Mouse (Mus musculus) lung, postnatal 4 days (tissue): ENCODE results near the gene Sqor.
A peak's percentile ranks its signal among the peaks of the same experiment; 100 is the strongest.

Experiments
- DNase-seq, 2 experiments: peaks; one replicate each; pipeline ENCODE4 v3.0.0; 2021

The Sqor gene

DNA sequence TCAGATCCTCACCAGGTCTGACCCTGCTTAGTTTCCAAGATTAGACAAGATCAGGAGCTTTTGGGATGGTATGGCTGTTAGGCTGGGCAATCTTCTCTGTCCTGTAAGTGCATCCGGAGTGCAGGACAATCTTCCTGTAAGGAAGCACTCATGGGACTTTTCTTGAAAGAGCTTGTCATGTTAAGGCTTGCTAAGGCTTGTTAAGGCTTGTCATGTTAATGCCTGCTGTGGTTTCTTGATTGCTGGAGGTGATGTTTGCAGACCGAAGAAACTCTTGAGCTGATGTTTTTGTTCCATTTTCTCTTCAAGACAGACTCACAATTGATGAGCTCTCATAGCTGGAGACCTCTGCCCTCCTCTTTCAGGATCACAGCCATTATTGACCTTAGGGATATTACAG lies 21.1 kb downstream of the Sqor start:
- DNase-seq: no peak

DNA sequence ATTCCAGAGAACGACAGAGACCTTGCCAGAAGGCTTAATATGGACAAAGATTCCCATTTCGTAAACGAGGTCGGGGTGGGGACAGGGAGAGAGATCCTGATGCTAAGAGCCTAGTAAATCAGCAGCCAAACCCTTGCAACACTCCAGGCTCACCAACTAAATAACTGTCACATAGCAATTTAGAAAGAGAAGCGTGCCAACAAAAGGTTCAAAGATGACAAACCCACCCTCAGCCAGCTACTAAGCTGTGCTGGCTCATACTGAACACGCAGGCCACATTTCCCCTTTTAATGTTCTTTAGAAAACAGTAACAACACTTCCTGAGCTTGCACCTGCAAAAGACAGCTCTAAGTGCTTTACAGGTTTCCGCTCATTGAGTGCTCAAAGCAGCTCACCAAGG lies 24.3 kb downstream of the Sqor start:
- peak; percentile 16 to 48 for DNase-seq

DNA sequence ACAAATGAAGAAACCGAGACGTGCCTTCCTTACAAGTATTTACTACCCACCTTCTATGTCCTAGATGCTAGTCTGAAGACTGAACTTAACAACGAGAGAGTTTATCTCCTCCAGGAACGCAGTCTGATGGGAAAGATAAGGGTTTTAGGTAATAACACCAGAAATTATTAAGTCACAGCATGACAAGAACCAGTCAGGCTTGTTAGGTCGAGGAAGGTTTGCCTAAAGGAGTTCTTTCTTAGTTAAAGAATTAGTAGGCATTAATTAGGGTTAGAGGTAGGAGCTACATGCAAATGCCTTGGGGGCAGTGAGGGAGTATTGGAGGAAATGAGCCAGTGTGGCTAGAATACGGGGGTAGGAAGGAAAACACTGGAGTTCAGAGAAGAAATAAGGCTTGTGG lies 24.7 kb downstream of the Sqor start:
- no peak for DNase-seq

DNA sequence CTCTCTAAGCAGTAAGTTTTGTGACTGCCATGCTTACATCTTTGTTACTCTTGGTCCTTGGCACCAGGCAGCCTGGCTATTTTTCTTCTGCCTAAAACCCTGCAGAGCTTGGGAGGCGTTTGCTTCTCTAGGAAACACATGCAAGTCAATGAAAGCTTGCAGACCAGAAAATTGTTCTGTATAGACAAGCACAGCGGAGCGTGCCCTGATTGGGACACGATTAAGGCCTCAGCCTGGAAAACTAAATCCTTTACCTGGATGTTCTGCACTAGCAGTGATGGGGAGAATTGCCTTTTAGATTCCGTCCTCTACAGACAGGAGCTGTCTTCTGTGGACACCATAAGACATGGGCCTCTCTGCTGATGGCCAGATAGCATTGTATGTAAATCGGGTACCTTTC lies 39.4 kb downstream of the Sqor start:
- no peak for DNase-seq

DNA sequence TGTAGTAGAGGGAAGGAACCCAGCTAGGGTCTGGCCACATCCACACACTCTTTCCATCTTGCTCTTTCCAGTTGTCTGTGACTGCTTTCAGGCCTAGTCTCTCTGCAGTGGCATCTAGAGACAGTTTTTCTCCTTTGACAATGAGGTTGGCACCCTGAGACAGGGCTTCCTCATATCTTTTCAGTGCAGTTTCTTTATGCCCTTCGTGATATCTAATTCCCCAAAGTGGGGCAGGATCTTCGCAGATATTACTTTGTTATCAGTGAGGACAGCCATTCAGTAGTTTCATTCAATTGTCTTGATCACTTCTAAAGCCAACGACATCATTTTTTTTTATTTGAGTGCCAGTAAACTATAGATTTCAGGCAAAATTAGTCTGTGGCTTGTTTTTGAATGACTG lies 41.0 kb downstream of the Sqor start:
- DNase-seq: no peak

DNA sequence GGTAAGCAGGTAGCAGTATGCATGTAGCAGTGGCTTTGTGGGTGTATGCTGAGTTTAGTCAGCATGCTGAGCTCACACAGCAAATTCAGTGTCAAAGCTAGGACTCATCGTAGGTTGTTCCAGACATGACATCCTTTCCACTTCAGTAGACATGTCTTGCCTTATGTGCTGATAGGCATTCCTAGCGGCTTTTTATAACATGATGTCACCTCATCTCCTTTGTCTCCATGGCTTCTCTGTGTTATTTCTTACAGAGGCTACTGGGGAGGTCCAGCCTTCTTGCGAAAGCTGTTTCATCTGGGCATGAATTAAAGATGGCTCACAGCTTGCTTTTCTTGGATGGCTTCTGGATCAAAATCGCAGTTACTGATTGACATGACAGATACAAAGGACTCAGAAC lies 44.0 kb downstream of the Sqor start:
- no peak for DNase-seq

DNA sequence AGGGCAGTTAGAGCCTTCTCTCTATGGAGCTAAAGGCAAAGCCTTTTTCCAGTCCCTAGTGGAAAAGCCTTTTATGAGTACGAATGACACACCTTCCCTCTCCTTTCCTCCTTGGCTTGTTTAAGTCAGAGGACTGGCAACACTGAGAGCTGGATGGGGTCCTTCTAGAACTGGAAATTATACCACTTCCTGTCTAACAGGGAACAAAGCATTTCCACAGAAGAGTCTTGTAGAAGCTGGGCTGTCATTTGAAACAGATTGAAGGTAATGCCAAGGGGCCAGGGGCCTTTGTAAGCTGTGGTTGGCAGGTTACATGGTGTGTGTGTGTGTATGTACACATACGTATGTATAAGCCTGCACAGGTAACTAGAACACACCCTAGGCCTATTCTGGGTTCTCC lies 51.9 kb downstream of the Sqor start:
- DNase-seq: no peak

DNA sequence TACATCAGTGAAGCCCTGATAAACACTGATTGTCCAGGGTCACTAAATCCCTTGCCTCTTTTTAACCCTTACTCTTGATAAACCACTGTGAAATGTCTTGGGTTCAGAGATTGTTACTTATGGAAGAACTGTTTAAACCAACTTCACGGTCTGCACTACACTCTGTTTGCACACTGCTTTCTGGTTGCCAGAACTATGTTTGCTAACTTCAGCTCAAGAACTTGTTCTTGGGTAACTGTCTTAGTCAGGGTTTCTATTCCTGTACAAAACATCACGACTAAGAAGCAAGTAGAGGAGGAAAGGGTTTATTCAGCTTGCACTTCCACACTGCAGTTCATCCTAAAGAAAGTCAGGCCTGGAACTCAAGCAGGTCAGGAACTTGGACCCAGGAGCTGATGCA lies 56.2 kb downstream of the Sqor start:
- no peak for DNase-seq

DNA sequence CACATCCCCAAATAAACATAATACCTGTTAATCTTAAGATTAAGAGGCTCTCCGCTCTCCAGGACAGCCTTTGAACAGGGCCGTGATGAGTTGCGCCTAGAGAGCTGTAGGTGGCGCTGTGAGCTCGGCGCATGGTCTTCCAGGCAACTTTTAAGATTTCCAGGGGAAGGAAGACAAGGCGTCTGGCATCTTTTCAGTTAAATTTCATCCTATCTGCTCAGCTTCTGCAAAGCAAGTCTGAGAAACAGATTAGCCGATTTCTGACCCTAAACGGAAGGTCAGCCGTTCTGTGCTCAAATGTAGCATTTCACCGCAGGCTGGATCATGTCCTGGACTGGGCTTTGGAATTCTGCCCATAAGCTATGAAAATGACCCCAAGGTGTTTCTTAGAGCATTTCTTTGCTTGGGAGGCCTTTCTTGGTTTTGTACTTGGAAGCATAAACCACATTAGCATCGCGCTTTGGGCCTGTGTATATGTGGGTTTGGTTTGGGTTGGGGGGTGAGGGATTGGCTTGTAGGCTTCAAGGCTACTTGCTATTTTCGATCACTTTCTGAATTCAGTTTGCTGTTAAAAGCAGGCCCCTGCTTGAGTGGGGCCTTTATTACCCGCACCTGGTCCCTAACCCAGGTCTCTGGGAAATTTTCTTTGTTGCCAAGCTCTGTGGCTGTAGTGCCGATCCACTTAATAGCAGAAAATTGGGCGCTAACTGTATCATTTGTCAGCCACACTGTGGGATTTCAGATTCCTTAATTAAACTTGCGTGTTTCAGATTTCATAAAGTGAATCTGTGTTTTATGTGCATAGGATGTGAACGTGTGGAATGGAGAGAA lies 60.6 kb downstream of the Sqor start:
- DNase-seq: peak; percentile 49 to 52

DNA sequence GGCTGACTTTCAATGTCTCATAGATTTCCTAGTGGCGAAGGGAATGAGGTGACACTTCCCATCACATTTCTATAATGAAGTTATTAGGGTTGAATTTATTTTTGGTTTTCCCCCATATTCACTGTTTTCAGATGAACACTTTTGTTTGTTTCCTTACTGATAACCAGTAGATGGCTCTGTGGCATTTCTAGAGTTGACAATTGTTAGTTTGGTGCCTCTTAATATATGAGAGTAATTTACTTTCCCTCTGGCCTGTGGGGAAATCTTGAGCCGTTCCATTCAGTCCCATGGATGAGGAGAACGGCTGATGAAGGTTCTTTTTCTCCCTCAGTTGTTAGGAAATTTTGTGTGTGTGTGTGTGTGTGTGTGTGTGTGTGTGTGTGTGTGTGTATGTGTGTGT lies 61.3 kb downstream of the Sqor start:
- no peak for DNase-seq

DNA sequence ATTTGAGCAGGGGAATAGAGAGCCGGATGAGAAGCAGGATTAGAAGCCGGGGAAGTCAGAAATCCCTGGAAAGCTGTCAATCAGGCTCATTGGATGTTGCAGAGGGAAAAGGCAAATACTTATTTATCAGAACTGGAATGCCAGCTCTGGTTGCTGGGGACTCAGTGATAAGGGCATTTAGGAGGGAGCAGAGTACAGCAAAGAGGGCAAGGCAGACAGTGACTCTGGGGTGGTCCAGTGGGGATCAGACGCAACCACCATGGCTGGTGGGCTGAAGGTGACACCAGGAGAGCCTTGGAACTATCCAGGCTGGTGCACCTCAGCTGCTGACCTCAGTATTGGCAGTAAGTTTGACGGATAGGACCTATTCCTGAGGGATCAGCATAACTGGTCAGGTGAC lies 89.6 kb downstream of the Sqor start:
- DNase-seq: no peak

DNA sequence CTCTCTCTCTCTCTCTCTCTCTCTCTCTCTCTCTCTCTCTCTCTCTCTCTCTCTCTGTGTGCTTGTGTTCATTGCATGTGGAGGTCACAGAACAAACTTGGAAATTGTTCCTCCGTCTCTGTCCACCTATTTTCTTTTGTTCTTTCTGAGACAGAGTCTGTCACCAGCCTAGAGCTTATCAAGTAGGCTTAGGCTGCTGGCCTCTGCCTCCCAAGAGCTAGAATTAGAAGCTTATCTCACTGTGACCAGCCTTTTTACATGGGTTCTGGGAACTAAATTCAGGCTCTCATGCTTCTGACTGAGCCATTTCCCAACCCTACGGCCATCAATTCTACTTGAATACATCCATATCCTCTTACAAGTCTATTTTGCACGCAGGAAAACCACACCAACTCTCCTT lies 90.3 kb downstream of the Sqor start:
- DNase-seq: no peak
